Mouse (Mus musculus): ENCODE data around the gene Lag3.

Gene Lag3

DNA sequence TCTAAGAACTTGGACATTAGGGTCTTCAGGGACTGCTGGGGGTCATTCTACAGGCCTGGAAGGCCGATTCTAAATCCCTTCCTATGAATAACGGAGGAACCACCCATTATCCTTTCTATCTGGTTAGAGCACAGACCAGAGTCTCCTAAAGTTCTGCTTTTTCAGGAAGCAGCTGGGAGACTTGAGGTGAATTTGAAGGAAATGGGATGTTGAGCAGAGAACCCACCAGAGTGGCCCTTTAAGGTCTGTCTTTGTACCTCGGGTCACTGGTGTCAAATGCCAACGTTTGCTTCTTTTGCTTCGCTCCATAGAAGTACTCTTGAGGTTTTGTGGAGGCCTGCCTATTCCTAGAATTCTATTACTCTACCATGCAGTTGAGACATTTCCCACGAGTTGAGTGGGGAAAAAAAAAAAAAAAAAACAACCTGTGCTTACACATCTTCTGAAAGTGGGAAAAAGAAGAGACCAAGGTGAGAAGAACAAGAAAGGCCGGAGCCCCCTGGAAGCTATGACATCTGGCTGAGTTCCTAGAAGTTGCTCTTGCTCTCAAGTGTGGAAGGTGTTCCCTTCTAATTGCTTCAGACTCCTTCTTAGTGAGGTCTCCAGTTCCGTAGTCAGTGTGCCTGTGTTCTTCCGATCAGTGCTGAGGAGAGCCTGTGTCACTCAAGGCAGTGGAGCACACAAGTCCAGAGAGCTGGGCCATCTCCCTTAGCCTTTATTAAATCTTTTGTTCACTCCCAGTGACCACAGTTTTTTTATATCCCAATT lies 9.0 kb upstream of the Lag3 start:
- DNase-seq (ENCODE audit: low read depth, low spot score): peak; percentile 47

DNA sequence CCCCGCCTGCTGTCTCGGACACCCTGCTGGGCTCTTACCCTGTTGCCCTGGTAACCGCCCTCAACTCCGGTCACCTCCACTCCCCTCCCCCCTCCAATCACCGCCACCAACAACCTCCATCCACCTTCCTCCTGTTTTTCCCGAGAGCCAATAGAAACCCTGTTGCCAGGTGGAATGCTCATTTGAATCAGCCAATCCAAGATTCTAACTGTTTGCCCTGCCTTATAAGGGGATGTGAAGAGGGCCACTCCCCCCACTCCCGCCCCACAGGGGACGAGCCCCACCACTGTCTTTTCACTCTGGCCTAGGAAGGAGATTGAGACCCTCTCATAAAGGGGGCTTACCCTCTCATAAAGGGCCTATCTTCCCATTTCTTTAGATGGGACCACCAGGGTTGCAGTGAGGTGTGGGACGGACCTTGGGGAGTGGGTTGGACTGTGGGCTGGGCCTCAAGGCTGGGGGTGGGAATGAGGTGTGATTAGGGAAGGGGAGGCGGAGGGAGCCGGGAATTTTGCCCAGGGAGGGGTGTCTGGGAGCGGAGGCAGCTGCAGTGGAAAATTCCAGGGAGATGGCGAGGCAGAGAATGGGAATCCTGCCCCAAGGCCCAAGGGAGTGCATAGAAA lies 8.3 kb upstream of the Lag3 start, which contains the start of gene Ptms:
TSS of gene Ptms (minus strand) at position 409 of the 623 bp plus-strand sequence.
- DNase-seq (ENCODE audit: low read depth, low spot score): peak; percentile 100

DNA sequence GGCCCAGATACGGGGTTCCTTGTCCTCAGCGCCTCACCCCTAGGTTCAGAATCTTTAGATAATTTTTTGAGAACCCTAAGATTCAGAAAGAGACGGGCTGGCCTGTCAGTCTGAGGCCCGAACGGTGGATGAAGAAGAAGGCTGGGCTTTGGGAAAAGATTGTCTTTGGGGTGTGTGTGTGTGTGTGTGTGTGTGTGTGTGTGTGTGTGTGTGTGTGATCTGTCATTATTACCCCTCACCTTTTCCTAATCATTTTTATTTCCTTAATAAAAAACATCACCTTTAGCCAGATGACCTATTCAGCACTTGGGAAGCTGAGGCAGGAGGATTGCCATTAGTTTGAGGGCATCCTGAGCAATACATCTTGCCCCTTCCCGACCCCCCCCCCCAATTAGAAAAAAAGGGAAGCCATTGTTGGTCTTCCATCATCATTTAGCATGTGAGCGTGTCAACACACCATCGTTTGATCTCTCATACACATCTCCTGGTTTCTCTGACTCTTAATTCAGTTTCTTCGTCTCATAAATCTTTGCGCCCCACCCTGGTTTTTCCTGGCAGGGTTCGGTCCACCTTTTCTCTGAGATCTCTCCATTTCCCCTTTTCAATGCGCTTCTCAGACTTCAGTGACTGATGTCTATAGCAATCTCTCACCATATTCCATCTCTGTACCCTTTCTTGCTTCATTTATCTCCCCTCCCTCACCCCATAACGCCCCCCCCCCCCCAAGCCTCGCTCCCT lies 7.6 kb upstream of the Lag3 start:
- no peak for DNase-seq (ENCODE audit: low read depth, low spot score)

DNA sequence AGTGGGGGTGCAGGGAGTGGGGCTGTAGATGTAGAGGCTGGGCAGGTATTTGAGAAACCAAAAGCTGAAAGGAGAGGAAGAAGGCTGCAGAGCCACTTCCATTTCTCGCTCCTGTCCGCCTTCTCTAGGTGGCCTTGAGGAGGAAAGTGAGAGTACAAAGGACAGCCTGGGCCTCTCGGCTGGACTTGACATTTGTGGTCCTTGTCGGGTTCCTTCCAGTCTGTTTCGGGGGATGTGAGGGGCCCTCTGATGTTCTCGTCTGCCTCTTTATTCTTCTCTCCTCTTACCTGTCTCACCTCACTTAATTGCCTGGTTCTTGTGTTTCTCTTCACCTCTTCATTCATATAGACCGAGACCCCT lies 6.8 kb upstream of the Lag3 start:
- DNase-seq (ENCODE audit: low read depth, low spot score): no peak

GRCm38 (mm10) chr6:124917518-124918330 lies 6.2 kb upstream of the Lag3 start:
- peak; percentile 97 for DNase-seq (ENCODE audit: low read depth, low spot score)

DNA sequence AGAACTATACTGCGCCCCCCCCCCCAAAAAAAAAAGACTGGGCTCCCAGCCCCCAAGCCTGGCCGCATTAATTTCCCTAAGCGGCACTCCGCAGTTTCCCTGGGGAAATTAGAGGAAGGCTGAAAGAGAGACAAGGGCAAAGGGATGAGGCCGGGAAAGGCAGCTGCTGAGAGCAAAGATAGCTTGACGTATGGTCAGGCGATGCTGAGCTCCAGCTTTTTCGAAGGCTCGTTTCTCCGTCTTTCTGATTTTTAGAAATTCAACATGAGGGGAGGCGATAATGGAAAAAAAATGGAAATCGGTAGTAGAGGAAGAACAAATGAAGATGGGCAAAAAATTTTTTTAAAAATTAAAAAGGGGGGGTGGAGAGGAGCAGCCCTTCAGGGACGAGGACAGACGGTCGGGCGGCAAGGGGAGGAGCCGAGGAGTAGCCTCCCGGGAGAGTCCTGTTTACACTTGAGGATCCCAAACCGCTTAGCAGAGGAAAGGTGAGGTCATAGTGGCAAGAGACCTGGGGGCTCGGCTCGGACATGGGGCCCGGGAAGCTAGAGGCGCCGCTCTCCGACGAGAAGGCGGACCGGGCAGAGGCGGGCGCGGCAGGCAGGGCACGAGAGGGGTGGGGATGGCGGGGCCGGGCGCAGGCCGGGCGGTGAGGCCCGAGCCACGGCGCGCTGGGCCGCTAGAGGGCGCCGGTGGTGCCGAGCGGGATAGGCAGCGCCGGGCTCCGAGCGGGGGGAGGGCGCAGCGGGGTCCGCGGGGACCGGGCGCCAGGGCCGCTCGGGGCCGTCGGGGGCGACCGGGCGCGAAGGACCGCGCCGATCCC lies 5.4 kb upstream of the Lag3 start:
- DNase-seq (ENCODE audit: low read depth, low spot score): peak; percentile 71

GRCm38 (mm10) chr6:124915942-124916694 lies 4.6 kb upstream of the Lag3 start:
- peak; percentile 45 for DNase-seq (ENCODE audit: low read depth, low spot score)

GRCm38 (mm10) chr6:124915160-124915941 lies 3.8 kb upstream of the Lag3 start:
- DNase-seq (ENCODE audit: low read depth, low spot score): peak; percentile 66

DNA sequence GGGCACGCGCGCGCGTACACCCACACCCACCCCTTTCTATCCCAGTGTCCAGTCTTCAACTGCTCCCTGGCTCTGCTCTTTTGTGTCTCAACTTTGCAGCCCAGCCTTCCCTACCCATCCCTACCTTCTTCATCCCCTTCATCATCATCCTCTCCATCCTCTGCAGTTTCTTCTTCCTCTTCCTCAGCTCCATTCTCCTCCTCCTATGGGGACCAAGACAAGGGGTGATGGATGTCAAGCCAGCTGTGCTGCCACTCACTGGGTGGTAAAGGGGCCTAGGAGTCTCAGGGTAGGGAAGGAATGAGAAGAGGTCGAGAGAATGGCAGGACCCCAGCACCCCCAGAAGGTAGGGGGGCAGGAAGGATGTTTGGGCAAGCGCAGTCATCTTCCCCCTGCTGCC lies 3.0 kb upstream of the Lag3 start:
- no peak for DNase-seq (ENCODE audit: low read depth, low spot score)

DNA sequence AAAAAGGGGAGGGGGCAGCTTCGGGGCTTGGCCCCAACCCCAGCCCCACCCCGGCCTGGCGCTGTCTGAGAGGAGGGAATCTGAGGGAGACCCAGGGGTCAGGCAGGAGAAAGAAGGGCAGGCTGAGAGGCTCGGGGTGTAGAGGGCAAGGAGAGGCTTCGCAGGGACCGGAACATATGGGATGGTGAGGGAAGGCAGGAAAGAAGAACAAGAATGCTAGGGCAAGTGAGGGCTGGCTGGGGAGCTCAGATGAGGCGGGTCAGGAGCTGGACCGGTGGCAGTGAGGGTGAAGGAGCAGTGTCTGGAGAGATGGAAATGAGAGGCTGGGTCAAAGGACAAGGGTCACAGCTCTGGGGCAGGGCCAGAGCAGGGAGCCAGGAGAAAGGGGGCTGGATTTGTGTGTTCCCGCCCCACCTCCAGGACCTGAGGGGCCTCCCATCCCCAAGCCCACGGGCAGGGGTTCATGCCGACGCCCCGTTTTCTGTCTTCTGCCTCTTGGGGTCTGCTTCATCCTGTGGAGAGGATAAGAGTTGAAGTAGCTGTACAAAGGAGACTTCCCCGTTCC lies 2.3 kb upstream of the Lag3 start:
- DNase-seq (ENCODE audit: low read depth, low spot score): no peak

DNA sequence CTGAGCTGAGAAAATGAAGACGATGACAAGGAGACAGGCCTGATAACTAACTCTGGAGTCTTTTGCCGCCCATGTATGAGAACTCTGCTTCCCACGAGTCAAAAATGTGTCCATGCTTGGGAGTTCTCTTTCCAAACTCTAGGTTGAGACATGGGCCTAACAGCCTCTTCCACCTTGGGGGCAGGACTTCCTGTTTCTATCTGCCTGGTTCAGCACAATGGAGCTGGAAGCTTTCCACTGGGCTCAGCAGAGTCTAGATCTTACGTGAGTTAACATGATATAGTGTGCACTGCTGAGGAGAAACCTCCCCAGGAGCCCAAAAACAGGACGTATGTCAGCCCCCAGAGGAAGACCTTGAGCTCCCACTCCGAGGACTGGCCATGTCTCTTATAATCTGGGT lies 1.7 kb upstream of the Lag3 start:
- DNase-seq (ENCODE audit: low read depth, low spot score): no peak

- DNase-seq (ENCODE audit: low read depth, low spot score): peak; percentile 78
These were observed 1.5 kb downstream of the Lag3 start for GRCm38 (mm10) chr6:124910032-124910431.

DNA sequence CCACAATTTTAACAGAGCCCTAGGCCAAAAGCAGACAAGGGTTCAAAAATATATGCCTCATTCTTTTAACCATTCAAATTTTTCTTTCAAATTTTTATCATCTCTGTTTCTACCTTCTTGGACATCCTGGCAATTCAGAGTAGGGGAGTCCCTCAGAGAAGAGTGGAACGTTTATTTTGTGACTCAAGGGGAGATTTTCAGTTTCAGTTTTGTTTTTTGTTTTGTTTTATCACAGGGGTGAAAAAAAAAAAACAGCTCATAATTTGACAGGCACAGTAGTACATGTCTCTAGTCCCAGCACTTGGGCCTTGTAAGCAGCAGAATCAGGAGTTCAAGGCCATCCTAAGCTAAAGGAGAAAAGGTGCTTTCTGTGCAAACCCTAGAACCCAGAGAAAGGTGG lies 3.7 kb downstream of the Lag3 start:
- no peak for DNase-seq (ENCODE audit: low read depth, low spot score)

DNA sequence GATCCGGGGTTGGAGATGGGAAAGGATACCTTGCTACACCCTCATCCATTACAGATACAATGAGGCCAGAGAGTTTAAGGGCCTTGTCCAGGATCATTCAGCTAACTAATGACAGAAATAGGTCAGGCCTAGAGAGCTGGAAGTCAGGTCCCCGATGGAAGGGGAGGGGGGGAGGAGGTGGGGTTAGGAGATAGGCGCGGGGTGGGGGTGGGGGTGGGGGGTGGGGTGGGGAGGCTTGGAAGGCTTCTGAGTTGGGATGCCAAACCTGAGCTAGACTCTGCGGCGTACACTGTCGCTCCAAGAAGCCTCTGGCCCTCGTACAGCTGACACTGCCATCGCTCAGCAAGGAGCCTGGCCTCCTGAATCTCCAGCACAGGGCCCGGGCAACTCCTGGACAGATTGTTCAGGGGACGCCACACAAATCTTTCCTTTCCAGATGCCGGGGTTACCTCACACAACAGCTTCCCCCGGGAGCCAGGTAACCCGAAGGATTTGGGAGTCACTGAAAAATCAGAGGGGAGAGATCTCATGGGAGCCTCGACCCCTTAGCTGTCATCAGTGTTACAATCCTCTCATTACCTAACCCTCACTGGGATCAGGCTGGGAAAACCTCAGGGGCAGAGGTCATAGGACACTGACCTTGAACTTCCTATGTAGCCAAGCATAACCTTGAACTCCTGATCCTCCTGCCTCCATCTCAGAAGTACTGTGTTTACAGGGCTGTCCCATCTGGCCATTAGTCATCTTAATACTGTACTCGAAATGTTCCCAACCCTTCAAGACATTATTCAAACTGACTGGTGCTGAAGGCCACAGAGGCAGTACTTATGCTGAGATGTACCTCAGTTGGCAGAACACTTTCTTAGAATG lies 6.3 kb downstream of the Lag3 start:
- DNase-seq (ENCODE audit: low read depth, low spot score): peak; percentile 72

- peak; percentile 93 for DNase-seq (ENCODE audit: low read depth, low spot score)
These were observed 7.1 kb downstream of the Lag3 start for GRCm38 (mm10) chr6:124904161-124904981.

- peak; percentile 99 for DNase-seq (ENCODE audit: low read depth, low spot score)
These were observed 7.8 kb downstream of the Lag3 start for GRCm38 (mm10) chr6:124903580-124904151.

GRCm38 (mm10) chr6:124901851-124902250 lies 9.7 kb downstream of the Lag3 start:
- DNase-seq (ENCODE audit: low read depth, low spot score): no peak

All from ES-CJ7 (cell line).